19 mouse cellular contexts compared by ENCODE assay signal in genomic region chr14:16964717-16965391, GRCm38 (mm10).
DNase-seq lines count a peak whose midpoint lies in the region; ATAC-seq and TF ChIP-seq lines count a peak whose summit lies in the region.
"Had no signal": no experiment of that assay in that cellular context is flagged by ENCODE, and none has a peak within 500 bp of the region (broad histone marks: within the 10 kb centered on the region; RNA-seq: fewer than 3 reads in every experiment).

No protein-coding gene starts in this region.

- no peaks in the 10 kb centered on the region for H3K36me3 ChIP-seq in hindbrain, embryonic 10.5 days
- H3K36me3 ChIP-seq in hindbrain, embryonic 16.5 days (ENCODE audit: control insufficient read depth, insufficient read depth, low read length): no peaks in the 10 kb centered on the region
- H3K36me3 ChIP-seq in embryonic facial prominence, embryonic 14.5 days (ENCODE audit: control insufficient read depth, insufficient read depth, low read length): no peaks in the 10 kb centered on the region
- no peaks in the 10 kb centered on the region for H3K36me3 ChIP-seq in limb, embryonic 14.5 days (ENCODE audit: control insufficient read depth, insufficient read depth, low read length)
- no peaks in the 10 kb centered on the region for H3K36me3 ChIP-seq in lung, postnatal 0 days (ENCODE audit: insufficient read depth, low read length)
- H3K36me3 ChIP-seq: heart, embryonic 13.5 days; neural tube, embryonic 13.5 days; stomach, embryonic 15.5 days had no signal

- H3K4me3 ChIP-seq in hindbrain, embryonic 10.5 days: no peak overlapping the region
- no peak overlapping the region for H3K4me3 ChIP-seq in hindbrain, embryonic 16.5 days (ENCODE audit: low read length)
- H3K4me3 ChIP-seq in embryonic facial prominence, embryonic 14.5 days (ENCODE audit: low read depth, low read length): no peak overlapping the region
- no peak overlapping the region for H3K4me3 ChIP-seq in limb, embryonic 14.5 days (replicated peaks; ENCODE audit: low read length)
- H3K4me3 ChIP-seq in lung, postnatal 0 days (ENCODE audit: low read depth, low read length): no peak overlapping the region
- H3K4me3 ChIP-seq: heart, embryonic 13.5 days; neural tube, embryonic 13.5 days; stomach, embryonic 15.5 days had no signal

- no peak for ATAC-seq in hindbrain, embryonic 16.5 days
- ATAC-seq in embryonic facial prominence, embryonic 14.5 days (ENCODE audit: low read depth): peak; percentile 79
- ATAC-seq in limb, embryonic 14.5 days (ENCODE audit: low FRiP score, low read depth): peak; percentile 42; the same call in 1 of the 2 replicates
- no peak for ATAC-seq in lung, postnatal 0 days
- ATAC-seq: activated CD4-positive, CD25-positive, alpha-beta regulatory T cell, adult 4 months; intestine, embryonic 16.5 days had no signal

- no peaks in the 10 kb centered on the region for H3K27me3 ChIP-seq in hindbrain, embryonic 10.5 days (ENCODE audit: insufficient read depth, poor library complexity, severe bottlenecking)
- no peaks in the 10 kb centered on the region for H3K27me3 ChIP-seq in hindbrain, embryonic 16.5 days (replicated peaks; ENCODE audit: control insufficient read depth, insufficient read depth, low read length)
- H3K27me3 ChIP-seq in embryonic facial prominence, embryonic 14.5 days (replicated peaks; ENCODE audit: control insufficient read depth, insufficient read depth, low read length): no peaks in the 10 kb centered on the region
- no peaks in the 10 kb centered on the region for H3K27me3 ChIP-seq in limb, embryonic 14.5 days (ENCODE audit: control insufficient read depth, insufficient read depth, low read length)
- H3K27me3 ChIP-seq in lung, postnatal 0 days (replicated peaks; ENCODE audit: insufficient read depth, low read length): no peaks in the 10 kb centered on the region
- H3K27me3 ChIP-seq: heart, embryonic 13.5 days; neural tube, embryonic 13.5 days; stomach, embryonic 15.5 days had no signal

- WGBS in hindbrain, embryonic 10.5 days: 59% methylated on average over 2 of the region's 2 CpGs
- WGBS in hindbrain, embryonic 16.5 days: 72% methylated on average over 2 of the region's 2 CpGs
- 10% methylated on average over 2 of the region's 2 CpGs for WGBS in embryonic facial prominence, embryonic 14.5 days
- WGBS in limb, embryonic 14.5 days: 9% methylated on average over 2 of the region's 2 CpGs
- WGBS in lung, postnatal 0 days: 25% methylated on average over 2 of the region's 2 CpGs

- H3K9ac ChIP-seq in hindbrain, embryonic 16.5 days (ENCODE audit: low read depth, low read length): no peak overlapping the region
- H3K9ac ChIP-seq in embryonic facial prominence, embryonic 14.5 days (ENCODE audit: low read depth, low read length): no peak overlapping the region
- H3K9ac ChIP-seq in limb, embryonic 14.5 days (ENCODE audit: low read depth, low read length, severe bottlenecking): no peak overlapping the region
- H3K9ac ChIP-seq in lung, postnatal 0 days (replicated peaks; ENCODE audit: low read depth): no peak overlapping the region
- H3K9ac ChIP-seq: heart, embryonic 13.5 days; neural tube, embryonic 13.5 days; stomach, embryonic 15.5 days had no signal

- peak; percentile 10 for DNase-seq in hindbrain, embryonic 10.5 days (ENCODE audit: low spot score)
- peak; percentile 73 for DNase-seq in embryo, embryonic 10 days (ENCODE audit: low spot score)
- DNase-seq in embryonic facial prominence, embryonic 14.5 days (ENCODE audit: low spot score): peak; percentile 93
- peak; percentile 66 for DNase-seq in limb, embryonic 14.5 days (ENCODE audit: low spot score)
- DNase-seq in cerebellum, adult 8-10 months: no peak
- no peak for DNase-seq in lung, postnatal 0 days (ENCODE audit: low spot score)
- DNase-seq in kidney, postnatal 4 days: no peak
- DNase-seq: adrenal gland, postnatal 36 days; cerebellum, postnatal 25 days; left cerebral cortex, postnatal 4 days; lung, adult 18-20 months; thymus, postnatal 25 days had no signal

- TF ChIP-seq POLR2A in limb, embryonic 14.5 days (IDR thresholded peaks at IDR 0.05; ENCODE audit: borderline replicate concordance, extremely low read depth, insufficient read depth, insufficient read length): no peak

- no peak for TF ChIP-seq EP300 in lung, postnatal 0 days (IDR thresholded peaks at IDR 0.05)

- TF ChIP-seq CTCF in lung, postnatal 0 days (IDR thresholded peaks at IDR 0.05): no peak

- H3K27ac ChIP-seq in hindbrain, embryonic 10.5 days: no peak overlapping the region
- no peak overlapping the region for H3K27ac ChIP-seq in hindbrain, embryonic 16.5 days (ENCODE audit: low read depth, low read length)
- peak overlapping the region; percentile 22; the same call in 1 of the 2 replicates for H3K27ac ChIP-seq in embryonic facial prominence, embryonic 14.5 days (replicated peaks; ENCODE audit: low read depth, low read length)
- H3K27ac ChIP-seq in limb, embryonic 14.5 days (replicated peaks; ENCODE audit: low read depth, low read length): no peak overlapping the region; the same call in 1 of the 2 replicates
- H3K27ac ChIP-seq in lung, postnatal 0 days (ENCODE audit: low read length): no peak overlapping the region
- H3K27ac ChIP-seq: heart, embryonic 13.5 days; kidney, postnatal 0 days; neural tube, embryonic 13.5 days; stomach, embryonic 15.5 days had no signal

- no peaks in the 10 kb centered on the region for H3K9me3 ChIP-seq in hindbrain, embryonic 10.5 days
- no peaks in the 10 kb centered on the region for H3K9me3 ChIP-seq in hindbrain, embryonic 16.5 days (ENCODE audit: control insufficient read depth, low read length)
- no peaks in the 10 kb centered on the region for H3K9me3 ChIP-seq in embryonic facial prominence, embryonic 14.5 days (ENCODE audit: control insufficient read depth, low read length)
- no peaks in the 10 kb centered on the region for H3K9me3 ChIP-seq in limb, embryonic 14.5 days (ENCODE audit: control insufficient read depth, low read length)
- H3K9me3 ChIP-seq in lung, postnatal 0 days (ENCODE audit: low read length): no peaks in the 10 kb centered on the region
- H3K9me3 ChIP-seq: heart, embryonic 13.5 days; neural tube, embryonic 13.5 days; stomach, embryonic 15.5 days had no signal

- H3K4me2 ChIP-seq in hindbrain, embryonic 16.5 days (ENCODE audit: low read length): no peak overlapping the region
- no peak overlapping the region for H3K4me2 ChIP-seq in embryonic facial prominence, embryonic 14.5 days (ENCODE audit: low read depth, low read length)
- H3K4me2 ChIP-seq in limb, embryonic 14.5 days (replicated peaks; ENCODE audit: low read depth, low read length, severe bottlenecking): no peak overlapping the region
- H3K4me2 ChIP-seq in lung, postnatal 0 days (replicated peaks; ENCODE audit: low read depth, low read length): no peak overlapping the region
- H3K4me2 ChIP-seq: heart, embryonic 13.5 days; neural tube, embryonic 13.5 days; stomach, embryonic 15.5 days had no signal

- H3K4me1 ChIP-seq in hindbrain, embryonic 10.5 days (replicated peaks): no peaks in the 10 kb centered on the region
- no peaks in the 10 kb centered on the region for H3K4me1 ChIP-seq in hindbrain, embryonic 16.5 days (ENCODE audit: control insufficient read depth, insufficient read depth, low read depth, low read length)
- peaks cover 21% of the 10 kb centered on the region for H3K4me1 ChIP-seq in embryonic facial prominence, embryonic 14.5 days (ENCODE audit: control insufficient read depth, insufficient read depth, low read length)
- H3K4me1 ChIP-seq in limb, embryonic 14.5 days (ENCODE audit: control insufficient read depth, insufficient read depth, low read length): peaks cover 30% of the 10 kb centered on the region
- H3K4me1 ChIP-seq in lung, postnatal 0 days (ENCODE audit: insufficient read depth, low read depth, low read length): peaks cover 4% of the 10 kb centered on the region; the same call in 1 of the 2 replicates
- H3K4me1 ChIP-seq: neural tube, embryonic 13.5 days; stomach, embryonic 15.5 days had no signal

Comparison
In these comparisons a context has a peak if more than half of its experiments do, and no peak if none do; other contexts are left out.
1. DNase-seq: peak in hindbrain, embryonic 10.5 days (single experiment), embryo, embryonic 10 days (single experiment), embryonic facial prominence, embryonic 14.5 days (single experiment) and limb, embryonic 14.5 days (single experiment); none in cerebellum, adult 8-10 months (single experiment), lung, postnatal 0 days (single experiment) and kidney, postnatal 4 days (0 of 2).
2. ATAC-seq: peak in embryonic facial prominence, embryonic 14.5 days (single experiment) and limb, embryonic 14.5 days (single experiment); none in hindbrain, embryonic 16.5 days (single experiment) and lung, postnatal 0 days (single experiment).